Mouse (Mus musculus) lung, postnatal 4 days (tissue): ENCODE results near the gene Fiz1.
A peak's percentile ranks its signal among the peaks of the same experiment; 100 is the strongest.

ENCODE experiments used
- DNase-seq, 2 experiments: peaks; one replicate each; pipeline ENCODE4 v3.0.0; 2021

Fiz1 gene

GRCm38 (mm10) chr7:5014251-5015117 is at the start of gene Fiz1, which contains the start of gene Zfp524:
Gene Fiz1 (minus strand): TSS chr7:5014697.
Gene Zfp524 (plus strand): TSS chr7:5014415.
- peak; percentile 97 to 98 for DNase-seq

GRCm38 (mm10) chr7:5062360-5063001 is 48.0 kb upstream of the Fiz1 start:
- DNase-seq = peak in 1 of 2 experiments; percentile 75

- DNase-seq = peak; percentile 96 to 97
These were observed 47.4 kb upstream of the Fiz1 start, which contains the start of gene U2af2 for GRCm38 (mm10) chr7:5061774-5062359. Gene U2af2 (plus strand): TSS chr7:5062143.

- peak; percentile 97 to 99 for DNase-seq
These were observed 46.7 kb upstream of the Fiz1 start for GRCm38 (mm10) chr7:5060944-5061773.

- peak; percentile 85 to 87 for DNase-seq
These were observed 45.8 kb upstream of the Fiz1 start for GRCm38 (mm10) chr7:5060239-5060731.

GRCm38 (mm10) chr7:5059421-5059820 is 44.9 kb upstream of the Fiz1 start:
- DNase-seq = no peak

GRCm38 (mm10) chr7:5058631-5059030 is 44.1 kb upstream of the Fiz1 start:
- DNase-seq = no peak

GRCm38 (mm10) chr7:5057804-5058203 is 43.3 kb upstream of the Fiz1 start:
- DNase-seq = peak in 1 of 2 experiments; percentile 24

GRCm38 (mm10) chr7:5057381-5057780 is 42.9 kb upstream of the Fiz1 start:
- no peak for DNase-seq

GRCm38 (mm10) chr7:5056651-5057263 is 42.3 kb upstream of the Fiz1 start:
- DNase-seq = peak in 1 of 2 experiments; percentile 29

- DNase-seq = no peak
These were observed 39.1 kb upstream of the Fiz1 start for GRCm38 (mm10) chr7:5053456-5054179.

GRCm38 (mm10) chr7:5052931-5053343 is 38.4 kb upstream of the Fiz1 start:
- DNase-seq = peak in 1 of 2 experiments; percentile 37

- DNase-seq = no peak
These were observed 37.9 kb upstream of the Fiz1 start for GRCm38 (mm10) chr7:5052438-5052837.

- peak; percentile 88 to 90 for DNase-seq
These were observed 37.0 kb upstream of the Fiz1 start, which contains the start of gene Zfp580 for GRCm38 (mm10) chr7:5051193-5052192. Gene Zfp580 (plus strand): TSS chr7:5051538.

GRCm38 (mm10) chr7:5047313-5047712 is 32.8 kb upstream of the Fiz1 start:
- DNase-seq = peak in 1 of 2 experiments; percentile 53

GRCm38 (mm10) chr7:5046112-5046511 is 31.6 kb upstream of the Fiz1 start:
- no peak for DNase-seq

GRCm38 (mm10) chr7:5044981-5045380 is 30.5 kb upstream of the Fiz1 start:
- DNase-seq = no peak

- DNase-seq = no peak
These were observed 24.4 kb upstream of the Fiz1 start for GRCm38 (mm10) chr7:5038940-5039339.

GRCm38 (mm10) chr7:5038109-5038732 is 23.7 kb upstream of the Fiz1 start, which contains the start of gene Zfp784:
Gene Zfp784 (minus strand): TSS chr7:5038446.
- peak; percentile 96 for DNase-seq
